Mouse (Mus musculus): ENCODE results near the gene Prl3d2. TPM values are rescaled to one million over a fixed set of nuclear protein-coding genes. Genes with fewer than 3 reads are reported as not detected.
"Not testable (repeated sequence)": the region's sequence is repeated elsewhere in the genome, so short reads cannot be mapped to it uniquely, and the experiment has no call there.

Gene Prl3d2
- not detected in 2 replicates for polyA plus RNA-seq (2015; fragmentation: Nextera tagmentation; extraction: Ambion mirVana)

DNA sequence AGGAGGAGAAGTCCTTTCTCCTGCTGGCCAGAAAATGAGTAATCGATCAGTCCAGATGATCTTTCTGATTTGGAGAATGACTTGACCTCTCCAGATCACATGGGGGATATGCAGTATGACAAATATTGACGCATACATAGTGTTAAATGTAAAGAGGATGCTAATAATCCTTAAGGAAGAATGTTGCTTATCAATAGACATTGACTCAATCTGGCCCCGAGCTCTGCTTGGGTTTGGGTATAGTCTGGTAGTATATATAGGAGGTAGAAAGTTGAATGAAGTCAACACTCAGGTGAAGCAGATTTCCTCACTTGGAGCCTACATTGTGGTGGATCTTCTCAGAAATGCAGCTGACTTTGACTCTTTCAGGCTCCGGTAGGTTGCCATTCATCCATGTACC, at the start of gene Prl3d2:
Gene Prl3d2 (plus strand): TSS at position 301 of the 400 bp plus-strand sequence.
- not testable (repeated sequence) for H3K4me3 ChIP-seq
- WGBS: 91% methylated on average over 4 of the region's 4 CpGs

GRCm38 (mm10) chr13:27093890-27094289, 27.6 kb upstream of the Prl3d2 start, which contains the start of gene Prl3d1:
TSS of gene Prl3d1 (plus strand) at chr13:27094190.
- not testable (repeated sequence) for H3K4me3 ChIP-seq; H3K27me3 ChIP-seq; ATAC-seq (ENCODE audit: insufficient number of reproducible peaks, insufficient read depth, low FRiP score, low TSS enrichment, low read depth); H3K9ac ChIP-seq; H3K36me3 ChIP-seq; H3K4me1 ChIP-seq; H3K27ac ChIP-seq; H3K9me3 ChIP-seq; H3K4me2 ChIP-seq
- 91% methylated on average over 5 of the region's 5 CpGs for WGBS

More for the DNA sequence above, at the start of gene Prl3d2:
- H3K36me3 ChIP-seq; H3K9me3 ChIP-seq; H3K9ac ChIP-seq; H3K4me2 ChIP-seq; ATAC-seq (ENCODE audit: insufficient number of reproducible peaks, insufficient read depth, low FRiP score, low TSS enrichment, low read depth); H3K27ac ChIP-seq; H3K27me3 ChIP-seq; H3K4me1 ChIP-seq: not testable (repeated sequence)

DNA sequence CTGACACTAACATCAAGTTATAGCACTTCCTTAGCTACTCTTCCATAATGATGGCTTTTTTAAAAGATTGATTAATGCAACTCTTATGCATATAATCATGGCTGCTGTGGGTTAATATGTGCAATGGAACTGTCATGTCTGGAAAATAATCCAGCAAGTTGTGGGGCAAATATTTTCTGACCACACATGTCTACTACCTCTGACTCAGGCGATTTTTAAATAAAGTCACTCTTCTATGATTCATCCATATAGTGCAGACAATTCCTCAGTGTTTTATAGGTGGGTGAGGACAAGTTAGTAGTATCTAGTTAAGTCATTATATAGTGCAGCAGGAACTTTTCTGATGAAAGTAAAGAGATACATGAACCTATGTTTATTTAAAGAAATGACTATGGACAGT, 26.8 kb downstream of the Prl3d2 start:
- Histone ChIP-seq H3K4me1 (no peaks in the 10 kb centered on the region), H3K9ac (no peak overlapping the region), H3K27me3 (no peaks in the 10 kb centered on the region), H3K4me3 (no peak overlapping the region), H3K36me3 (no peaks in the 10 kb centered on the region), H3K9me3 (no peaks in the 10 kb centered on the region), H3K27ac (no peak overlapping the region), H3K4me2 (no peak overlapping the region)
- ATAC-seq (ENCODE audit: insufficient number of reproducible peaks, insufficient read depth, low FRiP score, low TSS enrichment, low read depth): no peak
- WGBS: 67% methylated on average over 1 of the region's 1 CpGs

DNA sequence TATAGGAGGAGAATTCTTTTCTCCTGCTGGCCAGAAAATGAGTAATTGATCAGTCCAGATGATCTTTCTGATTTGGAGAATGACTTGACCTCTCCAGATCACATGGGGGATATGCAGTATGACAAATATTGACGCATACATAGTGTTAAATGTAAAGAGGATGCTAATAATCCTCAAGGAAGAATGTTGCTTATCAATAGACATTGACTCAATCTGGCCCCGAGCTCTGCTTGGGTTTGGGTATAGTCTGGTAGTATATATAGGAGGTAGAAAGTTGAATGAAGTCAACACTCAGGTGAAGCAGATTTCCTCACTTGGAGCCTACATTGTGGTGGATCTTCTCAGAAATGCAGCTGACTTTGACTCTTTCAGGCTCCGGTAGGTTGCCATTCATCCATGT, 35.0 kb downstream of the Prl3d2 start, which contains the start of gene Prl3d3:
Gene Prl3d3 (plus strand): TSS at position 301 of the 400 bp plus-strand sequence.
- H3K27ac ChIP-seq; H3K4me1 ChIP-seq; ATAC-seq (ENCODE audit: insufficient number of reproducible peaks, insufficient read depth, low FRiP score, low TSS enrichment, low read depth); H3K36me3 ChIP-seq; H3K27me3 ChIP-seq; H3K4me3 ChIP-seq; H3K9ac ChIP-seq; H3K4me2 ChIP-seq; H3K9me3 ChIP-seq: not testable (repeated sequence)
- 96% methylated on average over 3 of the region's 3 CpGs for WGBS

Other genes starting within 250 kb of the Prl3d2 start
- gene Prl, start 64.1 kb upstream of the Prl3d2 start, polyA plus RNA-seq (2015; fragmentation: Nextera tagmentation; extraction: Ambion mirVana): not detected in 2 replicates
- gene Prl3d1, start 27.5 kb upstream of the Prl3d2 start, polyA plus RNA-seq (2015; fragmentation: Nextera tagmentation; extraction: Ambion mirVana): not detected in 2 replicates
- gene Prl3d3, start 35.1 kb downstream of the Prl3d2 start, polyA plus RNA-seq (2015; fragmentation: Nextera tagmentation; extraction: Ambion mirVana): not detected in 2 replicates
- gene Prl3c1, start 75.0 kb downstream of the Prl3d2 start, polyA plus RNA-seq (2015; fragmentation: Nextera tagmentation; extraction: Ambion mirVana): not detected in 2 replicates
- gene Prl3b1, start 120.1 kb downstream of the Prl3d2 start, polyA plus RNA-seq (2015; fragmentation: Nextera tagmentation; extraction: Ambion mirVana): not detected in 2 replicates
- not detected in 2 replicates for gene Prl3a1, start 137.7 kb downstream of the Prl3d2 start, polyA plus RNA-seq (2015; fragmentation: Nextera tagmentation; extraction: Ambion mirVana)
- not detected in 2 replicates for gene Prl6a1, start 190.9 kb downstream of the Prl3d2 start, polyA plus RNA-seq (2015; fragmentation: Nextera tagmentation; extraction: Ambion mirVana)
- gene Prl8a2, start 224.0 kb downstream of the Prl3d2 start, polyA plus RNA-seq (2015; fragmentation: Nextera tagmentation; extraction: Ambion mirVana): not detected in 2 replicates

All from embryonic facial prominence, embryonic 13.5 days (tissue).